Mouse (Mus musculus) neural tube, embryonic 12.5 days (tissue): ENCODE measurements around the gene Prrc2b. TPM values are rescaled to one million over a fixed set of nuclear protein-coding genes. Genes with fewer than 3 reads are reported as not detected.

Source experiments
- ATAC-seq: fragments of 200-750 bp; cut with Nextera tagmentation; 2 replicates; pipeline ENCODE4 v1.8.0; 2017; ENCODE audit warnings: low read depth, mild to moderate bottlenecking, moderate TSS enrichment, moderate library complexity; ENCODE audit not compliant: low FRiP score
- H3K27ac ChIP-seq: fragments of 300-500 bp; sonication (generic); 2 replicates; pipeline ENCODE4 v1.5.1; 2016
- H3K27me3 ChIP-seq: fragments of 300-500 bp; sonication (generic); replicated peaks from 2 replicates; pipeline ENCODE4 v1.6.1; 2016; ENCODE audit warnings: mild to moderate bottlenecking
- H3K36me3 ChIP-seq: fragments of 300-500 bp; sonication (generic); 2 replicates; pipeline ENCODE4 v1.6.1; 2016; ENCODE audit warnings: mild to moderate bottlenecking
- H3K4me1 ChIP-seq: fragments of 300-500 bp; sonication (generic); 2 replicates; pipeline ENCODE4 v1.6.1; 2016
- H3K4me2 ChIP-seq: fragments of 300-500 bp; sonication (generic); replicated peaks from 2 replicates; pipeline ENCODE4 v1.6.1; 2016; ENCODE audit warnings: mild to moderate bottlenecking
- H3K4me3 ChIP-seq: fragments of 300-500 bp; sonication (generic); 2 replicates; pipeline ENCODE4 v1.5.1; 2016
- H3K9ac ChIP-seq: fragments of 300-500 bp; sonication (generic); 2 replicates; pipeline ENCODE4 v1.6.1; 2016; ENCODE audit warnings: mild to moderate bottlenecking
- H3K9me3 ChIP-seq: fragments of 300-500 bp; sonication (generic); 2 replicates; pipeline ENCODE4 v1.6.1; 2016; ENCODE audit warnings: mild to moderate bottlenecking
- WGBS: fragments of 180-500 bp; shearing (Covaris S2); methylation state at CpG from one replicate; pipeline ENCODE4 v1.1.7; 2016; 5-methylcytosine and 5-hydroxymethylcytosine counted together
- polyA plus RNA-seq: library from polyadenylated mRNA; unstranded; fragments of >200 nt; fragmentation: Nextera tagmentation; extraction: Ambion mirVana; gene quantifications from 2 replicates; pipeline ENCODE4 v1.2.1, GENCODE M21; 2016

The Prrc2b gene
- polyA plus RNA-seq, 1 experiment from 2014 or later: 106 TPM

- Histone ChIP-seq H3K27ac (no peak overlapping the region), H3K4me1 (no peaks in the 10 kb centered on the region), H3K27me3 (no peaks in the 10 kb centered on the region), H3K9ac (no peak overlapping the region), H3K4me3 (no peak overlapping the region), H3K9me3 (no peaks in the 10 kb centered on the region), H3K36me3 (peaks cover 100% of the 10 kb centered on the region), H3K4me2 (no peak overlapping the region)
- WGBS: 94% methylated on average over 6 of the region's 6 CpGs
- no peak for ATAC-seq
Measured at GRCm38 (mm10) chr2:32220021-32220420, 69.1 kb downstream of the Prrc2b start.

- peaks cover 100% of the 10 kb centered on the region for H3K36me3 ChIP-seq
- H3K9me3 ChIP-seq: no peaks in the 10 kb centered on the region
- no peak overlapping the region for H3K9ac ChIP-seq
- H3K4me1 ChIP-seq: no peaks in the 10 kb centered on the region
- no peaks in the 10 kb centered on the region for H3K27me3 ChIP-seq
- no peak overlapping the region for H3K4me3 ChIP-seq
- H3K27ac ChIP-seq: no peak overlapping the region
- no peak overlapping the region for H3K4me2 ChIP-seq
- 91% methylated on average over 10 of the region's 10 CpGs for WGBS
- no peak for ATAC-seq
Measured at GRCm38 (mm10) chr2:32220969-32221368, 70.1 kb downstream of the Prrc2b start.

GRCm38 (mm10) chr2:32221577-32221976 is 70.7 kb downstream of the Prrc2b start:
- no peak for ATAC-seq
- 92% methylated on average over 7 of the region's 7 CpGs for WGBS

DNA sequence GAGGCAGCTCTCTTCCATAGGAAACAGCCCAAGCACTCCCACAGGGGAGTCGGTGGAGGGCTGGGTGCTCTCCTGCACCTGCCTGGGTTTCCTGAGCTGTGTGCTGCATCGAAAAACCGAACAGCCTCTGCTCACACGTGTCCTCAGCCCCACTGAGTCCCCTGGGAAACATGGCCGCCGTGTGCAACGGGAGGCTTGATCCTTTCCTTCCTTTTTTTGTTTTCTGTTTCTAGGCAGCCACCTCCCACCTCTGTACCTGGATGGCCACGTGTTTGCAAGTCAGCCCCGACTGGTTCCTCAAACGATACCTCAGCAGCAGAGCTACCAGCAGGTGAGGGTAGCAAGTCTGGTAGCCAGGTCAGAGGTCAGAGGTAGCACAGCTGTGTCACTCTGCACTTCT is 71.2 kb downstream of the Prrc2b start:
- no peak overlapping the region for H3K4me3 ChIP-seq
- H3K4me2 ChIP-seq: no peak overlapping the region
- H3K9me3 ChIP-seq: no peaks in the 10 kb centered on the region
- H3K27me3 ChIP-seq: no peaks in the 10 kb centered on the region
- ATAC-seq: no peak
- H3K36me3 ChIP-seq: peaks cover 100% of the 10 kb centered on the region
- no peak overlapping the region for H3K9ac ChIP-seq
- WGBS: 91% methylated on average over 10 of the region's 10 CpGs
- H3K4me1 ChIP-seq: no peaks in the 10 kb centered on the region
- no peak overlapping the region for H3K27ac ChIP-seq

More at GRCm38 (mm10) chr2:32221577-32221976, 70.7 kb downstream of the Prrc2b start:
- Histone ChIP-seq H3K4me2 (no peak overlapping the region), H3K36me3 (peaks cover 100% of the 10 kb centered on the region), H3K4me1 (no peaks in the 10 kb centered on the region), H3K4me3 (no peak overlapping the region), H3K9ac (no peak overlapping the region), H3K27ac (no peak overlapping the region), H3K27me3 (no peaks in the 10 kb centered on the region), H3K9me3 (no peaks in the 10 kb centered on the region)

GRCm38 (mm10) chr2:32235433-32235832 is 84.6 kb downstream of the Prrc2b start:
- Histone ChIP-seq H3K4me3 (peak overlapping the region; percentile 62), H3K27me3 (no peaks in the 10 kb centered on the region), H3K4me2 (peak overlapping the region; percentile 88), H3K9me3 (no peaks in the 10 kb centered on the region), H3K36me3 (peaks cover 43% of the 10 kb centered on the region), H3K4me1 (peaks cover 16% of the 10 kb centered on the region), H3K9ac (peak overlapping the region; percentile 74), H3K27ac (no peak overlapping the region)
- 35% methylated on average over 7 of the region's 7 CpGs for WGBS
- ATAC-seq: no peak

DNA sequence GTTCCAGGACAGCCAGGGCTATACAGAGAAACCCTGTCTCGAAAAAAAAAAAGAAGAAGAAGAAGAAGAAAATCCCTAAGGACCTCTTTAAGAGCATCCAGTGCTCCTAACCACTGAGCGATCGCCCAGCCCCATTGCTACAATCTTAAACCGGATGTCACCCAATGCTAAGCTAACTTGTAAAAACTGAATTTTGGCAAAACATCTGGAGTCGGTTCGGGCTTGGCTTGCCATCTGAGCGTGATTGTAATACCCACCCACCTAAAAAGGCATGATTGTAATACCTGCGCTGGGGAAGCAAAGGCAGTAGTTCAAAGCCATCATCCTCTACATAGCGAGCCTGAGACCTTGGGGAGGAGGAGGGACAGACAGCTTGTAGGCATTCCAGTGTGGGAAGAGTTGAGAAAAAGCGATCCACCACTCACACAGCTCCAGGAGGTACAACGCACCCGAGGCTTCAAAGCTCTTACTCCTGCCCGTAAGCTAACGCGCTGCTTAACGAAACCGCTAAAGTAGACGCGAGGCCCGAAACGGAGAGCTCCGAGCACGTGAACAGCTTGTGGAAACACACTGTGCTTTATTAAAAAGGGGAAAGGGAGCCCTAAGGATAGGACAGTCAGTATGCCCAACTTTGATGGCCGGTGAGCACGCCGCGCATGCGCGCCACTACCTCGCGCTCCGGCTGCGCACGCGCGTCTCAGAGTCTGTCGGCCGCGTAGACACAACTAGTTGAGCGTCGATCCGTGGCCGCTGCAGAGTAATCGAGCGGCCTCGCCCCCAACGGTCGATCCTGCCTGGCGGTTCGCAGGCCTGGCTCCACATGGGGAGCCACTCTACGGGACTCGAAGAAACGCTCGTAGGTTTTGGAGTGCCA is 85.2 kb downstream of the Prrc2b start, which contains the start of gene Pomt1:
Gene Pomt1 (plus strand): TSS at position 705 of the 874 bp plus-strand sequence.
- peak; percentile 92 for ATAC-seq
- peak within 1 kb of the TSS; percentile 88 for H3K4me2 ChIP-seq
- WGBS: under 1% methylated on average over 54 of the region's 54 CpGs
- peaks cover 16% of the 10 kb centered on the region for H3K4me1 ChIP-seq
- peak within 1 kb of the TSS; percentile 74 for H3K9ac ChIP-seq
- H3K4me3 ChIP-seq: peak within 1 kb of the TSS; percentile 62
- no peaks in the 10 kb centered on the region for H3K9me3 ChIP-seq
- peak within 1 kb of the TSS; percentile 51; the same call in 1 of the 2 replicates for H3K27ac ChIP-seq
- H3K36me3 ChIP-seq: peaks cover 36% of the 10 kb centered on the region
- H3K27me3 ChIP-seq: no peaks in the 10 kb centered on the region

DNA sequence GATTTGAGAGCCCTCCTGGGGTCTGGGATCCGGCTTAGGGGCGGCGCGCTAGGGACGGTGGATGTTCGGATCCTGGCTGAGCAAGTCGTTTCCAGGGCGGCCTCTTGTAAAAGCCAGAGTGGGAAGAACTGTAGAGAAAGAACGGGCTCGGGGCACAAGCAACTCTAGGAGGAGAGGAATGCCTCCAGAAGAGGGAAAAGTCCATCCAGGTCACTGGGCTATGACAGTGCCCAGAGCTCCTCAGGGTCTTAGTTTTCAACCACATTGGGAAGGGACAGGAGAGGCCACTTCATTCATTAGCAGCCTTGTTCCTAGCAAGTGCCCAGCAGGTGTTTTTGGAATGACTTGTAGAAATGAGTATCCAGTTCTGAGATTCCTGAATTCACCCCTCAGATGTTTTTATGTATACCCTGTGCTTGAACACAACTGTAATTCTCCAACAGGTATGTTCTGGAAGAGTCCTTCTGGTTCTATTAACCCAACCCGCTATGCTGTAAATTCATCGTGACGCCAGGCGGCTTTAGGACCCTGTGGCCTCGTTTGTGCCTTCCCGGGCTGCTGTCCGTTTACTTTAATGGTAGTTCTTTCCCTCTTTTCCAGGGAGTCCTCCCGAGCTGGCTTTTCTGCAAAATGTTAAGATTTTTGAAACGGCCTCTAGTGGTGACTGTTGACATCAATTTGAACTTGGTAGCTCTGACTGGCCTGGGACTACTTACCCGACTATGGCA is 86.0 kb downstream of the Prrc2b start:
- H3K9me3 ChIP-seq: no peaks in the 10 kb centered on the region
- under 1% methylated on average over 20 of the region's 20 CpGs for WGBS
- H3K4me1 ChIP-seq: peaks cover 16% of the 10 kb centered on the region
- H3K36me3 ChIP-seq: peaks cover 28% of the 10 kb centered on the region
- ATAC-seq: peak; percentile 45
- H3K4me3 ChIP-seq: peak overlapping the region; percentile 62
- peak overlapping the region; percentile 51; the same call in 1 of the 2 replicates for H3K27ac ChIP-seq
- H3K4me2 ChIP-seq: peak overlapping the region; percentile 88
- H3K9ac ChIP-seq: peak overlapping the region; percentile 74
- no peaks in the 10 kb centered on the region for H3K27me3 ChIP-seq

- H3K9ac ChIP-seq: peak overlapping the region; percentile 74; the same call in 1 of the 2 replicates
- no peaks in the 10 kb centered on the region for H3K9me3 ChIP-seq
- no peak overlapping the region for H3K27ac ChIP-seq
- H3K4me2 ChIP-seq: peak overlapping the region; percentile 88
- H3K4me1 ChIP-seq: peaks cover 16% of the 10 kb centered on the region
- ATAC-seq: no peak
- H3K27me3 ChIP-seq: no peaks in the 10 kb centered on the region
- H3K4me3 ChIP-seq: peak overlapping the region; percentile 62
- H3K36me3 ChIP-seq: peaks cover 22% of the 10 kb centered on the region
- WGBS: 42% methylated on average over 4 of the region's 4 CpGs
Measured at GRCm38 (mm10) chr2:32237571-32237970, 86.7 kb downstream of the Prrc2b start.

DNA sequence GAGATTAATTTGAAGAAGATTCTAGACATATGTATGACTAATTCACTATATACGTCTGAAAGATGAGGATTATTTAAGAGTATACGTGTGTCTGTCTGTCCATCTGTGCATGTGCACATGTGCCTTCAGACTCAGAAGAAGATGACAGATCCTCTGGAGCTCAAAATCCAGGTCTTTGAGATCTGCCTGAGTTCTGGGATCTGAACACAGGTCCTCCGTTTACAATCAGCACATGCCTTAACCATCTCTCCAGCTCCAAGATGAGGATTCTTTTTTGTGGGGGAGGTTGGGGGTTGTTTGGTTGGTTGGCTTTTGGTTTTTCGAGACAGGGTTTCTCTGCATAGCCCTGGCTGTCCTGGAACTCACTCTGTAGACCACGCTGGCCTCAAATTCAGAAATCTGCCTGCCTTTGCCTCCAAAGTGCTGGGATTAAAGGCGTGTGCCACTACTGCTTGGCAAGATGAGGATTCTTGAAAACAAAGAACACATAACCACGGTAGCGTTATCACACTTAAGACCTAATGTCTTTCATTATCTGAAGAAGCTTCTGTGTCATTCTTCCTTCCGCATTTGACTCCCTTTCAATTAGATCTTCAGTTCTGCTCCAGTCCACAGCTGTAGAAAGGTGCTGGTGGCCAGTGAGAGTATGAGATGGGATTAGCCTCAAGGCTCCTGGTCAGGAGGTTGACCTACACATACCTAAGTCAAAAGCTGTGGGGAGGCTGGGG is 88.0 kb downstream of the Prrc2b start:
- Histone ChIP-seq H3K27ac (no peak overlapping the region), H3K9me3 (no peaks in the 10 kb centered on the region), H3K27me3 (no peaks in the 10 kb centered on the region), H3K9ac (no peak overlapping the region), H3K36me3 (peaks cover 20% of the 10 kb centered on the region), H3K4me3 (no peak overlapping the region), H3K4me2 (no peak overlapping the region), H3K4me1 (peaks cover 16% of the 10 kb centered on the region)
- ATAC-seq: no peak
- WGBS: 94% methylated on average over 9 of the region's 9 CpGs

GRCm38 (mm10) chr2:32240591-32240990 is 89.7 kb downstream of the Prrc2b start:
- H3K36me3 ChIP-seq: peaks cover 33% of the 10 kb centered on the region
- 78% methylated on average over 5 of the region's 5 CpGs for WGBS

DNA sequence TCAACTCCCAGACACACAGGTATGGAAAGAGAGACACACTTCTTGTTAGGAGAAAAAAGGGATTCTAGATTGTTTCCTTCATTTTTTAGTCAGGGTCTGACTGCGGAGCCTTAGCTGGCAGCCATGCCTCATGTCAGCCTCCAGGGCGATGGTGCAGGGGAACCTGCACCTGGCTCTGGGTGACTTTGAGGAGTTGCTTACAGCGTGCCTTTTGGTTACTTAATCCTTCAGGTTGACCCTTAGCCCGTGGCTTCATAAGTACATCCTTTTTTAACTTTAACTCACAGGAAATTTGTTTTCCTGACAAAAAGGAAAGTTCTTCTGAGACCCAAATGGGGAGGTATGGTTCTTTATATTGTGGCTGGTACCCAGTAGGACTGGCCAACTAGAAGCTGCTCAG is 92.1 kb downstream of the Prrc2b start:
- WGBS: 93% methylated on average over 4 of the region's 4 CpGs
- H3K36me3 ChIP-seq: peaks cover 40% of the 10 kb centered on the region
- ATAC-seq: no peak

More at GRCm38 (mm10) chr2:32240591-32240990, 89.7 kb downstream of the Prrc2b start:
- H3K4me3 ChIP-seq: no peak overlapping the region
- no peak for ATAC-seq
- no peak overlapping the region for H3K9ac ChIP-seq
- peaks cover 6% of the 10 kb centered on the region for H3K4me1 ChIP-seq
- H3K27me3 ChIP-seq: no peaks in the 10 kb centered on the region
- no peak overlapping the region for H3K4me2 ChIP-seq
- no peaks in the 10 kb centered on the region for H3K9me3 ChIP-seq
- no peak overlapping the region for H3K27ac ChIP-seq

GRCm38 (mm10) chr2:32246741-32247140 is 95.9 kb downstream of the Prrc2b start:
- WGBS: 84% methylated on average over 4 of the region's 4 CpGs
- no peaks in the 10 kb centered on the region for H3K27me3 ChIP-seq
- no peaks in the 10 kb centered on the region for H3K9me3 ChIP-seq
- peaks cover 67% of the 10 kb centered on the region for H3K36me3 ChIP-seq
- no peak overlapping the region for H3K9ac ChIP-seq
- no peaks in the 10 kb centered on the region for H3K4me1 ChIP-seq
- H3K4me2 ChIP-seq: no peak overlapping the region
- H3K27ac ChIP-seq: no peak overlapping the region
- H3K4me3 ChIP-seq: no peak overlapping the region
- ATAC-seq: no peak

More for the DNA sequence above, 92.1 kb downstream of the Prrc2b start:
- H3K27me3 ChIP-seq: no peaks in the 10 kb centered on the region
- H3K27ac ChIP-seq: no peak overlapping the region
- no peaks in the 10 kb centered on the region for H3K9me3 ChIP-seq
- H3K4me2 ChIP-seq: no peak overlapping the region
- no peak overlapping the region for H3K4me3 ChIP-seq
- H3K9ac ChIP-seq: no peak overlapping the region
- H3K4me1 ChIP-seq: no peaks in the 10 kb centered on the region
